Mouse (Mus musculus) E14TG2a.4 (cell line): ENCODE measurements around the gene Zkscan5.
"Not testable (repeated sequence)": the region's sequence is repeated elsewhere in the genome, so short reads cannot be mapped to it uniquely, and the experiment has no call there.

ENCODE experiments used
- CTCF ChIP-seq: conservative IDR thresholded peaks from 2 replicates; pipeline ENCODE4 v1.5.1; 2014; ENCODE audit warnings: low read length
- NANOG ChIP-seq: IDR thresholded peaks from 2 replicates; pipeline ENCODE4 v1.6.1; 2014; ENCODE audit warnings: borderline replicate concordance, low read length, mixed read lengths
- POU5F1 ChIP-seq: IDR thresholded peaks from 2 replicates; pipeline ENCODE4 v1.6.1; 2014; ENCODE audit warnings: low read length, borderline replicate concordance

DNA sequence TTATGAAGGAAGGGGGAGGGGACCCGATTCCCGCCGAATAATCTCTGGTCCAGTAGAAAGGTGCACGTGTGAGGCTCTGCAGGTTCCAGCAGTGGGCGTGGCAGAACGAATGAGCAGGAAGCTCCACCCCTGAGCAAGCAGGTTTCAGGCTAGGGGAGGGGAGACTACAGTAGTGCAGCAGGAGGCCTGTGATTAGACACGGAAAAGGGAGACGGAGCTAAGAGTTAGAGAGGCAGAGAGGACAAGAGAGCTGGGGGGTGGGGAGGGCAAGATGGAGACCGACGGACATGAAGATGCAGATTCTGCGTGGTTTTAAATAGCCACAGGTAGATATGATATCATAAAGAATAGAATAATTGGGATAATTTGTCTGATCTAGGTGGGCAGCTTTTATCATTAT is 4.0 kb downstream of the Zkscan5 start:
- not testable (repeated sequence) for TF ChIP-seq CTCF, POU5F1, NANOG
